Mouse (Mus musculus): ENCODE data around the gene Hist1h2ad.

Gene Hist1h2ad

GRCm38 (mm10) chr13:23620733-23621531 lies 46.8 kb downstream of the Hist1h2ad start, which contains the start of gene Hist1h2be:
Gene Hist1h2be (minus strand): TSS chr13:23621124.
- DNase-seq (ENCODE audit: extremely low spot score): peak; percentile 91

GRCm38 (mm10) chr13:23621532-23622174 lies 47.5 kb downstream of the Hist1h2ad start:
- DNase-seq (ENCODE audit: extremely low spot score): no peak

DNA sequence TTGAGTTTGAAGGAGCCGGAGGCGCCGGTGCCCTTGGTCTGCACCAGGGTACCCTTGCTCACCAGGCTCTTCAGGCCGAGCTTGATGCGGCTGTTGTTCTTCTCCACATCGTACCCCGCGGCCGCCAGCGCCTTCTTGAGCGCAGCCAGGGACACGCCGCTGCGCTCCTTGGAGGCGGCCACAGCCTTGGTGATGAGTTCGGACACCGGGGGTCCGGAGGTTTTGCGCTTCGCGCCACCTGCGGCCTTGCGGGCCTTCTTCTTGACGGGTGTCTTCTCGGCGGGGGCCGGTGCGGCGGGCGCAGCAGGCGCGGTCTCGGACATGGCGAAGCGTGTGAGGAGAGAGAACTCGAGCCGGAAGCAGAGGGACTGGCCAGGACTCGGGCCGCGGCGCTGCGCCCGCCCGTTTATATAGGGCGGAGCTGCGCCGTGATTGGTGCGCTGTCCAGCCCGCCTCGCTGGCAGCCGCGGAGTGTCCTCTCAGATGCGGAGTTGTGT lies 48.0 kb downstream of the Hist1h2ad start, which contains the start of gene Hist1h1e:
TSS of gene Hist1h1e (minus strand) at position 384 of the 497 bp plus-strand sequence.
- peak; percentile 96 for DNase-seq (ENCODE audit: extremely low spot score)

GRCm38 (mm10) chr13:23622861-23623450 lies 48.8 kb downstream of the Hist1h2ad start:
- DNase-seq (ENCODE audit: extremely low spot score): peak; percentile 33

All from embryo, embryonic 9.5 days (tissue).